Mouse (Mus musculus) thymus, adult 2 months (tissue): ENCODE data around the gene Kcnh3. TPM values are rescaled to one million over a fixed set of nuclear protein-coding genes. Genes with fewer than 3 reads are reported as not detected.

Source experiments
- DNase-seq: peaks from one replicate; pipeline ENCODE4 v3.0.0; 2021
- H3K27ac ChIP-seq: fragments of 200-500 bp; 2 replicates; pipeline ENCODE4 v1.5.1; 2012; ENCODE audit warnings: low read length, control low read depth; ENCODE audit not compliant: control insufficient read depth, insufficient read depth
- H3K27me3 ChIP-seq: fragments of 200-500 bp; 2 replicates; pipeline ENCODE4 v1.6.1; 2012; ENCODE audit warnings: mild to moderate bottlenecking, low read length, moderate library complexity, mixed read lengths; ENCODE audit not compliant: control insufficient read depth, insufficient read depth
- H3K36me3 ChIP-seq: fragments of 200-500 bp; 2 replicates; pipeline ENCODE4 v1.6.1; 2012; ENCODE audit warnings: mild to moderate bottlenecking, low read length, moderate library complexity; ENCODE audit not compliant: control insufficient read depth, insufficient read depth
- H3K4me1 ChIP-seq: fragments of 200-500 bp; replicated peaks from 2 replicates; pipeline ENCODE4 v1.6.1; 2012; ENCODE audit warnings: low read length; ENCODE audit not compliant: control insufficient read depth, insufficient read depth
- H3K4me3 ChIP-seq: fragments of 200-500 bp; 2 replicates; pipeline ENCODE4 v1.5.1; 2012; ENCODE audit warnings: mild to moderate bottlenecking, low read length, control low read depth, moderate library complexity; ENCODE audit not compliant: control insufficient read depth, insufficient read depth
- CTCF ChIP-seq: fragments of 200-500 bp; IDR thresholded peaks from 2 replicates; pipeline ENCODE4 v1.5.1; 2012; ENCODE audit warnings: mild to moderate bottlenecking, control low read depth, low read length, moderate library complexity, borderline replicate concordance; ENCODE audit not compliant: control insufficient read depth, poor library complexity, insufficient read depth; ENCODE audit errors: extremely low read depth
- POLR2A ChIP-seq: fragments of 200-500 bp; IDR thresholded peaks from 2 replicates; pipeline ENCODE4 v1.6.1; 2012; ENCODE audit warnings: mild to moderate bottlenecking, low read length, control low read depth, moderate library complexity; ENCODE audit not compliant: control insufficient read depth, poor library complexity, insufficient read depth; ENCODE audit errors: extremely low read depth
- WGBS: fragments of 180-500 bp; shearing (Covaris S2); methylation state at CpG from one replicate; pipeline ENCODE4 v1.1.7; 2018; 5-methylcytosine and 5-hydroxymethylcytosine counted together
- polyA plus RNA-seq: library from polyadenylated mRNA; depleted of rRNA; stranded (reverse); fragments of >200 nt; gene quantifications from 2 replicates; pipeline ENCODE4 v1.2.3, GENCODE M21; 2012

Kcnh3 gene
- polyA plus RNA-seq, 1 experiment, result 83.5 TPM

DNA sequence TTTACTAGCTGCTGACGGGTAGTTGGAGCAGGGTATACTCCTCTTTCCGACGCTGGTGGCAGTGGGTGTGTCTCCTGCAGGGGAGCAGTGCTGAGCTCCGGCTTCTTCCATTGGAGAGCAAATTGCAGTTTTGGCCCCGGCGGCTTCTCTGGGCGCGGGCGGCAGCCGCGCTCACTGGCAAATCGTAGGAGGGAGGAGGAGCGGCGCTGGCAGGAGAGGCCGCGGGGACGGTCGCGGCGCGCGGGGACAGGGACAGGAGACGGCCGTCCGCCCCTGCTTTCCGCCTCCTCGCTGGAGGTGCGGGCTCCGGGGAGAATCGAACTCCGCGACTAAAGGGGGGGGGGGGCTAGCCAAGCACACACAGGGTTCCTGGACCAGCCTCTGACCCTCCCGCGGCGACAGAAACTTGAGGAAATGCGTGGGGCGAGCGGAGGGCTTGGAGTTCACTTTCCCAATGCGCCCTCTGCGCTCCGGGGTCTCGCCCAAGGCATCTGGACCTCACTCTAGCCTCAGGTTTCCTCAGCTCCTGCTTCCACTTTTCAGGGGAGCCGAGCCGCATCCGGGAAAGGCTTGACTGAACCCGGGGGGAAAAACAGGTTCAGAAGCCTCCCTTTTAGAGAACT is 965 bp upstream of the Kcnh3 start:
- peak; percentile 47 for DNase-seq
- H3K36me3 ChIP-seq, result no peaks in the 10 kb centered on the region
- peaks cover 32% of the 10 kb centered on the region for H3K4me1 ChIP-seq
- peak overlapping the region; percentile 44 for H3K4me3 ChIP-seq
- under 1% methylated on average over 46 of the region's 46 CpGs for WGBS
- TF ChIP-seq CTCF (no peak), POLR2A (no peak)
- peaks cover 47% of the 10 kb centered on the region for H3K27me3 ChIP-seq
- H3K27ac ChIP-seq, result no peak overlapping the region

DNA sequence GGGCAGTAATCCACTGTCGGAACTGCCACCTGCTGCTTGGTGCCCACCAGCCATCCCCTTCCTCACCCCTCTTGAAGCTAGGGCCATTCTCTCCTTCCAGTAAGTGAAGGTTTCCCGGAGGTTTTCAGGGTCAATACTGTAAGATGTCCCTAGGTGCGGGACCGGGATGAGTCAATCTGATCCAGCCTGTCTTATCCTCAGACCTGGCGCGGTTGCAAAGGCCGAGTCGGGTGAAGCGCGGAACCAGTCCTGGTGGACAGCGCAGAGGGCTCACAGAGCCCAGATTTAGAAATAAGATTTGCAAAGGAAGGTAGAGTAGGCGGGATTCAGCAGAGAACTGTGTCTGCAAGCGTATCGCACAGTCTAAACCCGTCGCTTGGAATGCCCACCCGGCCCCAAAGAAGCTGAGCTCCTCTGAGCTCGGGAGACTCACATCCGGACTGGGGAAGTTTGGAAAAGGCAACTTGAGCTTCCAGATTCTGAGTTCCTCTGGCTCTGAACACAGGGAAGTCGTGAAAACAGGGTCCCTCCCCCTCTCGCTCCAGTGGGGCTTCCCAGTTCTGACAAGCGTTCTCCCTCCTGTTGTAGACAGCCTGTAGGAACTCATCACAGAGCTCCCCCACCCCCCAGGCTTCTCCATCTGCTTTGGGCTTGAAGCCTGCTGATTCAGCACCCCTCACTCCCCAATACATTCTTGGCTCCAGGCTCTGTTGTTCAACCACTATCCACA is 585 bp downstream of the Kcnh3 start:
- no peaks in the 10 kb centered on the region for H3K36me3 ChIP-seq
- H3K27ac ChIP-seq, result no peak overlapping the region
- H3K27me3 ChIP-seq, result peaks cover 47% of the 10 kb centered on the region
- H3K4me3 ChIP-seq, result peak overlapping the region; percentile 44
- no peak for TF ChIP-seq CTCF
- TF ChIP-seq POLR2A, result no peak
- 9% methylated on average over 22 of the region's 22 CpGs for WGBS
- H3K4me1 ChIP-seq, result peaks cover 32% of the 10 kb centered on the region
- no peak for DNase-seq

DNA sequence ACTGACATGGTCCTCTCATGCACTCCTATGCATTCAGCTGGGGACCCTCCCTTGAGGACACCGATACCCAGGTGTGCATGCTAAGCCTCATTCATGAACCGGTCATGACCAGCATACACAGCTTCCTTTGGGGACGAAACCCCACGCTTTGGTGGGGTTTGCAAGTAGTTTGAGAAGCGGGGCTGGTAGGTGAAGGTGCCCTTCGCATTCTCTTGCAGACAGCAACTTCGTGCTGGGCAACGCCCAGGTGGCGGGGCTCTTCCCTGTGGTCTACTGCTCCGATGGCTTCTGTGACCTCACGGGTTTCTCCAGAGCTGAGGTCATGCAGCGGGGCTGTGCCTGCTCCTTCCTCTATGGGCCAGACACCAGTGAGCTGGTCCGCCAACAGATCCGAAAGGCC is 1.4 kb downstream of the Kcnh3 start:
- Histone ChIP-seq H3K4me3 (no peak overlapping the region), H3K36me3 (no peaks in the 10 kb centered on the region), H3K27ac (no peak overlapping the region), H3K27me3 (peaks cover 47% of the 10 kb centered on the region), H3K4me1 (peaks cover 32% of the 10 kb centered on the region)
- no peak for TF ChIP-seq CTCF
- no peak for TF ChIP-seq POLR2A
- WGBS, result 33% methylated on average over 14 of the region's 14 CpGs
- DNase-seq, result no peak

DNA sequence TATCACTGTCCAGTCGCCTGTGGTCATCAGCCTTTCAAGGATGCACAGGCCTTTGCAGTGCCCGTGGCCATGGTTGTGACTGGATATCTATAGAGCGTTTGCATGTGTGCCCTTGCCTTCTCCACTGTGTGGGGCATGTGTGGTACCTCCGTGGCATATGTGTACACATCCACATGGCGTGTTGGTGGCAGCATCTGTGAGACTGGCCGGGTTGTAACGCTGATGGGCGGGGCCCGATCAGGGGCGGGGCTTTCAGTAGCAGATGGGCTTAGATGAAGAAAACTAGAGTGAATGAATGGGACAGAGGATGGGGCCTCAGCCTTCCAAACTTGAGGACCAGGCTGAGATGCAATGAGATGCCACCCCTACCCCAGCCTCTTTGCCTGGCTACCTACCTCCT is 7.3 kb downstream of the Kcnh3 start:
- H3K4me3 ChIP-seq, result no peak overlapping the region
- H3K27me3 ChIP-seq, result no peaks in the 10 kb centered on the region
- H3K27ac ChIP-seq, result no peak overlapping the region
- H3K36me3 ChIP-seq, result no peaks in the 10 kb centered on the region
- TF ChIP-seq POLR2A (no peak), CTCF (no peak)
- no peak for DNase-seq
- 76% methylated on average over 10 of the region's 10 CpGs for WGBS
- peaks cover 40% of the 10 kb centered on the region for H3K4me1 ChIP-seq

DNA sequence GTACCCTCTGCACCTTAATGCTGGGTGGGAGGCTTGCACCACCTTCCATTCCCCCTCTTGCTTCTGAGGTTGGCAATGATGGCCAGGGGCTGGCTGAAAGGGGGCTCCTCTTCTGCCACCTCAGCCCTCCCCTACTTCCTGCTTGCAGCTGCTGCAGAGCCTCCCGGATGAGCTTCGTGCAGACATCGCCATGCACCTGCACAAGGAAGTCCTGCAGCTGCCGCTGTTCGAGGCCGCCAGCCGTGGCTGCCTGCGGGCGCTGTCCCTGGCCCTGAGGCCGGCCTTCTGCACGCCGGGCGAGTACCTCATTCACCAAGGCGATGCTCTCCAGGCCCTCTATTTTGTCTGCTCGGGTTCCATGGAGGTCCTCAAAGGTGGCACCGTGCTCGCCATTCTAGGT is 9.1 kb downstream of the Kcnh3 start:
- peak overlapping the region; percentile 88 for H3K27ac ChIP-seq
- peak; percentile 66; the same call in 1 of the 2 replicates for TF ChIP-seq POLR2A
- 0 out of 2 replicates have a peak, but pooled peaks have one; percentile 37 for TF ChIP-seq CTCF
- peak; percentile 84 for DNase-seq
- H3K36me3 ChIP-seq, result no peaks in the 10 kb centered on the region
- H3K4me1 ChIP-seq, result peaks cover 54% of the 10 kb centered on the region
- WGBS, result 11% methylated on average over 17 of the region's 17 CpGs
- peak overlapping the region; percentile 50 for H3K4me3 ChIP-seq
- H3K27me3 ChIP-seq, result no peaks in the 10 kb centered on the region

DNA sequence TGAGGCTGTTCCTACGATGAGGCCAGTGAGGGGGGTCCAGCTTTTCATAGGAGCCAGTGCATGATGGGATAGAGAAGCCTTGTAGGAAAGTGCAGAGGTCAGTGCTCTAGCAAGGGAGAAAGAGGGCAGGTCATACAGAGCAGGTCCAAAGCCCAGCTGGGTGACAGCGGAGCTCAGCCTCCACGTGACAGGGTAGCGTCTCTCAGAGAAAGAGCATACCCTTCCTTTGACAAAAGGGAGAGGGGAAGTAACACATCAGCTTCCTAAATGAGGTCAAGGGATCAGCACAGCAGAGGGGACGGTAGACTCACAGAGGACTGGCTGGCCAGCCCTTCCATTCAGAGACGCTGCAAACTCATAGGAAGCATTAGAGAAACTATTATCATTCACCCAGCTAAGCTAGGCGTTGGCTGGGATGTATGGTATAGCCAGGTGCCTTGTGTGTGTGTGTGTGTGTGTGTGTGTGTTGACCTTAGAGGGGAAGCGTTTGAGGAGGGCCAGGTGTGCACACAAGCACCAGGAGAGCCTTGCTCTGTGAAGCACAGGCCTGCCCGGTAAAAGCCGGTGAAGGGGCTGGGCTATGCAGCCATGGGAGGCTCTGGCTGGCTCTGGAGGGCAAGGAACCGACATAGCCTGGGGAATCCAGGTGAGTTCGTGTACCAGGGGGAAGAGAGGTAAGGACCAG is 9.8 kb downstream of the Kcnh3 start:
- WGBS, result 24% methylated on average over 12 of the region's 12 CpGs
- TF ChIP-seq POLR2A (no peak), CTCF (no peak)
- no peaks in the 10 kb centered on the region for H3K27me3 ChIP-seq
- peak overlapping the region; percentile 50 for H3K4me3 ChIP-seq
- peak; percentile 55 for DNase-seq
- peak overlapping the region; percentile 88 for H3K27ac ChIP-seq
- no peaks in the 10 kb centered on the region for H3K36me3 ChIP-seq
- peaks cover 60% of the 10 kb centered on the region for H3K4me1 ChIP-seq
